Comparison of ENCODE assay signal across 12 mouse cellular contexts in genomic region chr5:77119475-77120422, GRCm38 (mm10). TPM values are rescaled to one million over a fixed set of nuclear protein-coding genes. Genes with fewer than 3 reads are reported as not detected.
DNase-seq lines count a peak whose midpoint lies in the region; ATAC-seq and TF ChIP-seq lines count a peak whose summit lies in the region.
"Had no signal": no experiment of that assay in that cellular context is flagged by ENCODE, and none has a peak within 500 bp of the region (broad histone marks: within the 10 kb centered on the region; RNA-seq: fewer than 3 reads in every experiment).

No protein-coding gene starts in this region.

- ATAC-seq in liver, embryonic 11.5 days (replicated peaks; ENCODE audit: low FRiP score): peak; percentile 97
- ATAC-seq in stomach, postnatal 0 days (ENCODE audit: low FRiP score, low TSS enrichment): no peak
- ATAC-seq: inflammation-experienced regulatory T-cells, adult 6 months had no signal

- peaks cover 5% of the 10 kb centered on the region for H3K4me1 ChIP-seq in liver, embryonic 11.5 days (replicated peaks; ENCODE audit: control insufficient read depth, insufficient read depth, low read length)
- H3K4me1 ChIP-seq in stomach, postnatal 0 days (replicated peaks; ENCODE audit: control insufficient read depth, insufficient read depth): no peaks in the 10 kb centered on the region; the same call in 1 of the 2 replicates

- H3K9ac ChIP-seq in liver, embryonic 11.5 days (ENCODE audit: low read depth, low read length): no peak overlapping the region
- no peak overlapping the region for H3K9ac ChIP-seq in stomach, postnatal 0 days (ENCODE audit: low read length)
- H3K9ac ChIP-seq: limb, embryonic 12.5 days had no signal

- peak overlapping the region; percentile 27; the same call in 1 of the 2 replicates for H3K4me2 ChIP-seq in liver, embryonic 11.5 days
- no peak overlapping the region for H3K4me2 ChIP-seq in stomach, postnatal 0 days (replicated peaks; ENCODE audit: low read depth)
- H3K4me2 ChIP-seq: limb, embryonic 12.5 days had no signal

- no peak overlapping the region for H3K4me3 ChIP-seq in liver, embryonic 11.5 days (ENCODE audit: low read depth, low read length)
- H3K4me3 ChIP-seq in stomach, postnatal 0 days (ENCODE audit: low read depth, low read length): no peak overlapping the region
- H3K4me3 ChIP-seq: gastrocnemius, adult 2 months; layer of hippocampus, adult 2 months; limb, embryonic 12.5 days had no signal

- H3K27me3 ChIP-seq in liver, embryonic 11.5 days (replicated peaks; ENCODE audit: control insufficient read depth, insufficient read depth, low read length): no peaks in the 10 kb centered on the region
- H3K27me3 ChIP-seq in stomach, postnatal 0 days (ENCODE audit: control insufficient read depth, insufficient read depth, low read length): no peaks in the 10 kb centered on the region
- H3K27me3 ChIP-seq: limb, embryonic 12.5 days had no signal

- no peak for TF ChIP-seq EP300 in stomach, postnatal 0 days (optimal IDR thresholded peaks at IDR 0.05)

- no peak for TF ChIP-seq CTCF in stomach, postnatal 0 days (IDR thresholded peaks at IDR 0.05; ENCODE audit: low read depth)

- H3K9me3 ChIP-seq in liver, embryonic 11.5 days (ENCODE audit: control insufficient read depth, low read length): no peaks in the 10 kb centered on the region
- no peaks in the 10 kb centered on the region for H3K9me3 ChIP-seq in stomach, postnatal 0 days (ENCODE audit: control insufficient read depth, low read length)
- H3K9me3 ChIP-seq: limb, embryonic 12.5 days had no signal

- no peaks in the 10 kb centered on the region for H3K36me3 ChIP-seq in liver, embryonic 11.5 days (ENCODE audit: control insufficient read depth, insufficient read depth, low read length)
- no peaks in the 10 kb centered on the region for H3K36me3 ChIP-seq in stomach, postnatal 0 days (ENCODE audit: control insufficient read depth, insufficient read depth, low read length)
- H3K36me3 ChIP-seq: limb, embryonic 12.5 days had no signal

- peak overlapping the region; percentile 30 for H3K27ac ChIP-seq in liver, embryonic 11.5 days (ENCODE audit: low read depth, low read length)
- H3K27ac ChIP-seq in stomach, postnatal 0 days (replicated peaks): 0 out of 2 replicates have a peak overlapping the region, but pooled peaks have one; percentile 35
- H3K27ac ChIP-seq: gastrocnemius, adult 2 months; layer of hippocampus, adult 2 months; limb, embryonic 12.5 days; macrophage had no signal

- WGBS in liver, embryonic 11.5 days: 65% methylated on average over 19 of the region's 19 CpGs
- WGBS in stomach, postnatal 0 days: 77% methylated on average over 19 of the region's 19 CpGs

- DNase-seq in spleen, adult 12 weeks (ENCODE audit: low spot score): peak; percentile 47
- DNase-seq in spleen, adult 18-20 months: no peak
- peak; percentile 67 for DNase-seq in c-Kit-positive CD71-positive TER-119-negative erythroid progenitor cells, embryonic 14.5 days (ENCODE audit: low read depth)
- no peak for DNase-seq in liver, embryonic 11.5 days (ENCODE audit: low spot score)
- DNase-seq in stomach, postnatal 0 days (ENCODE audit: low spot score): no peak
- no peak for DNase-seq in kidney, postnatal 25 days
- DNase-seq in ovary, postnatal 14 days (ENCODE audit: low spot score): no peak
- DNase-seq: gastrocnemius, adult 2 months had no signal

RNA-seq across cellular contexts. Expression of gene Hopx, which starts 4.8 kb away (rescaled TPM):
- polyA plus RNA-seq in liver, embryonic 11.5 days (2014; fragmentation: Nextera tagmentation; extraction: Ambion mirVana): 0.15 TPM in 1 of 2 replicates, not detected in the other
- polyA plus RNA-seq in stomach, postnatal 0 days (2015; fragmentation: Nextera tagmentation; extraction: Ambion mirVana): 26.6 and 30.2 TPM in 2 replicates
- polyA plus RNA-seq: limb, embryonic 12.5 days had no signal

Comparison
In these comparisons a context has a peak if more than half of its experiments do, and no peak if none do; other contexts are left out.
1. DNase-seq: peak in spleen, adult 12 weeks (single experiment) and c-Kit-positive CD71-positive TER-119-negative erythroid progenitor cells, embryonic 14.5 days (single experiment); none in spleen, adult 18-20 months (0 of 2), liver, embryonic 11.5 days (single experiment), stomach, postnatal 0 days (single experiment), kidney, postnatal 25 days (0 of 2) and ovary, postnatal 14 days (single experiment).
2. RNA of gene Hopx, which starts 4.8 kb away (polyA plus RNA-seq): 26.6 to 30.2 TPM in stomach, postnatal 0 days; 0.15 TPM in liver, embryonic 11.5 days; every median in the first group is over 10 times any median in the second.